Mouse (Mus musculus) c-Kit-positive CD71-negative TER-119-negative erythroid progenitor cells, embryonic 14.5 days (primary cell): Measurements from ENCODE around the gene Usp49.

ENCODE experiments used
- DNase-seq: peaks from one replicate; pipeline ENCODE4 v3.0.0-alpha.2; 2013; ENCODE audit warnings: low read depth

Usp49 gene

GRCm38 (mm10) chr17:47693671-47694441 lies 63.4 kb downstream of the Usp49 start:
- DNase-seq: no peak

GRCm38 (mm10) chr17:47694442-47694502 lies 63.8 kb downstream of the Usp49 start, which contains the start of gene Gm21981:
TSS of gene Gm21981 (minus strand) at chr17:47694455.
- no peak for DNase-seq

GRCm38 (mm10) chr17:47694503-47695336 lies 64.2 kb downstream of the Usp49 start, which contains the start of gene Prickle4:
TSS of gene Prickle4 (minus strand) at chr17:47694736.
- DNase-seq: peak; percentile 92

- DNase-seq: no peak
Observed at GRCm38 (mm10) chr17:47695337-47695710, 64.8 kb downstream of the Usp49 start.

- no peak for DNase-seq
Observed at GRCm38 (mm10) chr17:47698156-47698555, 67.7 kb downstream of the Usp49 start.

GRCm38 (mm10) chr17:47699055-47699454 lies 68.6 kb downstream of the Usp49 start:
- DNase-seq: no peak

- no peak for DNase-seq
Observed at GRCm38 (mm10) chr17:47701793-47702192, 71.3 kb downstream of the Usp49 start.

GRCm38 (mm10) chr17:47702548-47703345 lies 72.3 kb downstream of the Usp49 start:
- DNase-seq: no peak

- no peak for DNase-seq
Observed at GRCm38 (mm10) chr17:47703556-47703955, 73.1 kb downstream of the Usp49 start.

- no peak for DNase-seq
Observed at GRCm38 (mm10) chr17:47704692-47705091, 74.2 kb downstream of the Usp49 start.

- no peak for DNase-seq
Observed at GRCm38 (mm10) chr17:47706196-47706595, 75.7 kb downstream of the Usp49 start.

GRCm38 (mm10) chr17:47707961-47708360 lies 77.5 kb downstream of the Usp49 start:
- DNase-seq: no peak

GRCm38 (mm10) chr17:47708972-47709371 lies 78.5 kb downstream of the Usp49 start:
- no peak for DNase-seq

GRCm38 (mm10) chr17:47710036-47710435 lies 79.5 kb downstream of the Usp49 start:
- DNase-seq: no peak

- DNase-seq: no peak
Observed at GRCm38 (mm10) chr17:47711883-47712282, 81.4 kb downstream of the Usp49 start.

GRCm38 (mm10) chr17:47712889-47713571 lies 82.5 kb downstream of the Usp49 start:
- DNase-seq: no peak

GRCm38 (mm10) chr17:47715037-47715436 lies 84.5 kb downstream of the Usp49 start:
- DNase-seq: no peak

GRCm38 (mm10) chr17:47721183-47721582 lies 90.7 kb downstream of the Usp49 start:
- DNase-seq: no peak

GRCm38 (mm10) chr17:47726566-47726965 lies 96.1 kb downstream of the Usp49 start, which contains the start of gene Pgc:
TSS of gene Pgc (plus strand) at chr17:47726842.
- no peak for DNase-seq

GRCm38 (mm10) chr17:47730633-47731575 lies 100.4 kb downstream of the Usp49 start:
- no peak for DNase-seq

- no peak for DNase-seq
Observed at GRCm38 (mm10) chr17:47735553-47736100, 105.1 kb downstream of the Usp49 start.
